Mouse (Mus musculus) right cerebral cortex, postnatal 4 days (tissue): ENCODE data around the gene Snrpe.

ENCODE experiments used
- DNase-seq: peaks from one replicate; pipeline ENCODE4 v3.0.0-alpha.2; 2022

Gene Snrpe

GRCm38 (mm10) chr1:133609771-133610502 is at the start of gene Snrpe:
Gene Snrpe, minus strand, starts transcription at chr1:133610291.
- peak; percentile 99 for DNase-seq

DNA sequence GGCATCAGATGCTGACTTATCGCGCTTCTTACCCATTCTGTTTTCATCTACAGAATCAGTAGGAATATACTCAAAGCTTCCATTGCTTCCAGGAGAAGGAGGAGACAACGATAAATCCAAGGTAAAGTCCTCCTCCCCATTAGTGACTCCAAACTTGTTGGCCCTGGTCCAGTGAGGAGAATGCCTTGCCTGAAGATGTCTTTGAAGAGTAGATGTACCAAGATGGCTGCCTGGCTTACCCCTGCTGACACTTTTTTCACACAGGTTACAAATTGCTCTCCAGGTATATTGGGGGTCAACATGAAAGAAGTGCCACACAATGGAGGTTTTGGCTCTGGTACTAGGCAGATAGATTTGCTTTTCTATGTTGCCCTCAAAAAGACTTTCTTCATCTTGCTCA is 48.8 kb upstream of the Snrpe start:
- no peak for DNase-seq

GRCm38 (mm10) chr1:133656811-133657210 is 46.7 kb upstream of the Snrpe start:
- DNase-seq = no peak

DNA sequence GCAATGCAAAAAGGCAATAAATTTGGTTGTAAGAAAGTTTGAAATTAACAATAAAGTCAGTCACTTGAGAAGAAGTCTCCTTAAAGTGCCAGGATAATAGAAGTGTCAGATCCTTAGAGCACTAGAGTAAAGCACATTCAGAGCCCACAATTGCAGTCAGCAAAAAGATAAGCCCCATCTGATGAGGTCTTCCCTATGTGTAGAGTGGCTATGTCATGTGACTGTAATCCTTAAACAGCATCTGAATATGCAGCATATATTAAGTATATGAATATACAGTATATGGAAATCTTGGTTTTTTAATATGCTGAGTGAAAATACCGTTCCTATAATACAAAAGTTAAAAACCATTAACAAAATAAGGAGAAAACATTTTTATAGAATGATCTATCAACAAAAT is 42.9 kb upstream of the Snrpe start:
- DNase-seq = no peak

DNA sequence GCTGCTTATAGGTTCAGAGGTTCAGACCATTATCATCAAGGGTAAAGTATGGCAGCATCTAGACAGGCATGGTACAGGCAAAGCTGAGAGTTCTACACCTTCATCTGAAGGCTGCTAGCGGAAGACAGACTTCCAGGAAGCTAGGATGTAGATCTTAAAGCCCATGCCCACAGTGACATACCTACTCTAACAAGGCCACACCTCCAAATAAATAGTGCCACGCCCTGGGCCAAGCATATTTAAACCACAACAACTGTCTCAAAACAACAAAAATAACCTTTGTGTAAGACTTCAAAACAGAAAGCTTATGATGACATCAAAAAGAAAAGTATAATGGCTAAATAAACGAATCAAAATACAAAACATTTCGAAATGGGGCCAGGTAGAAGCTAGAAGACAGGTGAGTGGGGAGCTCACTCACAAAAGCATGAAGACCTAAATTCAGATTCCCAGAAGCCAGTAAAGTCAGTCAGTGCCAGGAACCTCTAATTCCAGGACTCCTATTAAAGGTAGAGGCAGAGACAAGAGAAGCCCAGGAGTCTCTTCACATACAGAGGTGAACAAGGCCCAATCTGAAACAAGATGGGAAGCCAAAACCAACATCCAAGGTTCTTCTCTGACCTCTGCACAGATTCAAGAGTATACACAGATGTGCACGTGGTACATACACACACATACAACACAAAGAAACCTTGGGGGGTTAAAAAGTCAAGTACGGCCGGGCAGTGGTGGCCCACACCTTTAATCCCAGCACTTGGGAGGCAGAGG is 40.4 kb upstream of the Snrpe start:
- no peak for DNase-seq

DNA sequence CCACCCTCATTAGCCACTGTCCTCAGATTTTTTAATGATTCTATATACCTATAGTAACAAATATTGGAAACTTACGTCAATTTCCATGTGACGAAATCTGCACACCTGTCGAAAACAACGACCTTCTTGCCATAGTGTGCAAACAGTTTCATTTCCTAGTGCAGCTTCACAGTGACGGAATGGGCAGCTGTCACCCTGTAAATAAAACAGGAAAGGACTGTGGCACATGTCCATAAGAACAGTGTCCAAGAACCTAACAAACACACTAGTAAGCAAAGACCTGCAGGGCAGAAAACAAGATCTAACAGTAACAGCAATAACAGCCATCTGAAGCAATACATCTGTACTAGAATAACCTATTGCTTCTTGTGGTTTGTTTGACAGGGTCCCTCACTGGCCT is 35.6 kb upstream of the Snrpe start:
- DNase-seq = no peak

DNA sequence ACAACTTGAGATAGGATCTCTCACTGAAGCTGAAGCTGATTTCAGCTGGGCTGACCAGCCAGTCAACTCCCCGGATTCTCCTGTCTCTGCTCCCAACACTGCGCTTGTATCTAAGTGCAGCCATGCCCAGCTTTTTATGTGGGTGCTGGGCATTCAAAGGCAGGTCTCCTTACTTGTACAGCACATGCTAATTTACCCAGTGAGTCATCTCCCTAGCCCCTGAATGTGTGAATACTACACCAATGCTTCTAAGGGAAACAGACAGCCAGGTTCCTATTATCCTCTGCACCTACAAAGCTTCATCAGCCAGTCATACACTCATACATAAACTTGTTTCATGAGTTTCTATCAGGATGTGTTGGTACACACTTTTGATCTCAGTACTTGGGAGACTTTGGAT is 31.1 kb upstream of the Snrpe start:
- DNase-seq = no peak

- no peak for DNase-seq
Observed at GRCm38 (mm10) chr1:133638517-133638916, 28.4 kb upstream of the Snrpe start.

GRCm38 (mm10) chr1:133632168-133632567 is 22.1 kb upstream of the Snrpe start:
- no peak for DNase-seq

GRCm38 (mm10) chr1:133625052-133625451 is 15.0 kb upstream of the Snrpe start:
- DNase-seq = no peak

DNA sequence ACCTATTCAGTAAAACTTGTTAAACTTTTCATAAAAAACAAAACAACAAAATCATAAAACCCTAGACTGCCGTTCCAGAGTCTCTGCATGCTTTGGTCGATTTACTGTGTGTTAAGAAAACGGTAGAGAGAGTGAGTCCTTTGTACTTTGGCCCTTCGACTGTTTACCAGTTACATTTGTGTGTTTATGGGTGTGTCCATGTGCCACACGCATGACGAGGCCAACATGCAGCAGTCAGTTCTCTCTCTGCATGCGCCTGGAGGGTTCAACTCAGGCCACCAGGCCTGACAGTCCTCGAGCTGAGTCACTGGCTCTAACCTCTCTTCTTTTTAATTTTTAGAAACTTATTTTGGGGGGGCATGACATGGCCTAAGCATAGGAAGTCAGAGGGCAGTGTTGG is 8.2 kb upstream of the Snrpe start:
- DNase-seq = no peak

GRCm38 (mm10) chr1:133617908-133618307 is 7.8 kb upstream of the Snrpe start:
- DNase-seq = no peak

DNA sequence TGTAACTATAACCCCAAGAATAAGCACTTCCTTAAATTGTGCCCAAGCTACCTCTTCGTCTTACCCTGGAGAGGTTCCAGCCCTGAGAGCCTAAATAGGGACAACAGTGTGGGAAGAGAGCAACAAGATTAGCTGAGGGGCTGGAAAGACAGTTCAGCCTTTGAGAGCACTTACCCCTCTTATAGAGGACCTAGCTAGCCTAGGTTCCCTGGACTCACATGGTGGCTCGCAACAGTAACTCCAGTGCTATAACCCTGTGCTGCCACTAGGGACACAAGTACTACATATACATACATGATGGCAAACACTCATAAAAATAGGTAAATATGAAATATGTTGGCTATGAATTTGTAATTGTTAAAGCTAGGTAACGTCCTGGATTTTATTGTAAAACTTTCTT is 3.7 kb upstream of the Snrpe start:
- no peak for DNase-seq

DNA sequence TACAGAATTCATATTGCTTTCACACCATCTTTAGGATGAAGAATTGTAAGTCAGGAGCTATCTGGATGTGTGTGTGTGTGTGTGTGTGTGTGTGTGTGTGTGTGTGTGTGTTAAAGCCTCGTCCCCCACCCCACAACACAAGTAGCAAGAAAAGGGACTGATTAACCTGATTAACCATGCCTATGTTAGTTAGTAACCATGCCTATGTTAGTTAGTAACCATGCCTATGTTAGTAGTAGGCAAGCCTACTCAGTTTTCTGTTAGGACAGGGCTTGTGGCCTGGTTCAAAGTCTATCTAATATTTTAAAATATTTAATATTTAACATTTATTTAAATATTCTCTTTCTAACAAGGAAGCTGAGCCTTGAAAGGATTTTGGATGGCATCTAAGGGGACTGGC is 1.3 kb upstream of the Snrpe start:
- DNase-seq = no peak

- no peak for DNase-seq
Observed at GRCm38 (mm10) chr1:133610601-133611000, 510 bp upstream of the Snrpe start.

DNA sequence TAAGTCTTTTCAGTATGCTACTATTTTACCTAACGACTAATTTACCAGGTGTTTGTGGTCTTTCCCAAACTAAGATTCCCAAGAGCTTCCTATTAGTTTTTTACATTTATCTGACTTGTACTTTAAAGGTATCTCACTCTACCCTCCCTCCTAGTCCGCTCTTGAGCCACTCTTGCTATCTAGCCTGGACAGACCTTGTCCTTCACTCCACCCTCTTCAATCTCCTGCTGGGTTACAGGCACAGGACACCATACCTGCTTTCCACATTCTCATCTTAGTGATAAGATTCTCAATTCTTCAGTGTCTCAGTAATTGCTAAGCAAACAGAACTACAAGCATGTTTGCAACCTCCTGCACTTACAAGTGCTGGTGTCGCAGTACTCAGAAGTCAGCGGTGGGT is 6.9 kb downstream of the Snrpe start:
- no peak for DNase-seq

GRCm38 (mm10) chr1:133596298-133597007 is 13.6 kb downstream of the Snrpe start:
- DNase-seq = no peak

GRCm38 (mm10) chr1:133585995-133586537 is 24.0 kb downstream of the Snrpe start:
- DNase-seq = no peak

GRCm38 (mm10) chr1:133571293-133571692 is 38.8 kb downstream of the Snrpe start:
- DNase-seq = no peak
